Mouse (Mus musculus) forelimb bud, embryonic 11.5 days (tissue): Measurements from ENCODE around the gene Gpr6.

Source experiments
- DNase-seq: peaks from one replicate; pipeline ENCODE4 v3.0.0-alpha.2; 2012; ENCODE audit warnings: low read depth, low spot score

Gpr6 gene

DNA sequence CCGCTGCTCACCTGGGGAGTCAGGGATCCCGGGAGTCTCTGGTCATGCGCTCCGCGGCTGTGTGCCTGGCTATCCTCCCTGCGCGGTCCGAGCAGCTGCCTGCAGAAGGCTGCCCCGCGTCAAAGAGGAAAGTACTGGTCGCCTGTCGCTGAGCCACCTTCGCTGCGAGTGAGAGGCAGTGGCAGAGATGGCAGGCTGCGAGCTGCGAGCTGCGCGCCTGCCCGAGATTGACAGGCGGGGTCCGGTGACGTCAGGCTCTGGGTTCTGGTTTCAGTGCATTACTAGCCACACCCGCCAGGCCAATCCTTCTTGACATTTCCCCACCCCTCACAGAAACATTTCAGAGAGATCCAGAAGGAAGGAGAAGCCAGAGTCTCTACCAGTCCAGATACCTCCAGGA, at the start of gene Gpr6:
TSS of gene Gpr6 (minus strand) at position 170 of the 400 bp plus-strand sequence.
- DNase-seq = no peak

DNA sequence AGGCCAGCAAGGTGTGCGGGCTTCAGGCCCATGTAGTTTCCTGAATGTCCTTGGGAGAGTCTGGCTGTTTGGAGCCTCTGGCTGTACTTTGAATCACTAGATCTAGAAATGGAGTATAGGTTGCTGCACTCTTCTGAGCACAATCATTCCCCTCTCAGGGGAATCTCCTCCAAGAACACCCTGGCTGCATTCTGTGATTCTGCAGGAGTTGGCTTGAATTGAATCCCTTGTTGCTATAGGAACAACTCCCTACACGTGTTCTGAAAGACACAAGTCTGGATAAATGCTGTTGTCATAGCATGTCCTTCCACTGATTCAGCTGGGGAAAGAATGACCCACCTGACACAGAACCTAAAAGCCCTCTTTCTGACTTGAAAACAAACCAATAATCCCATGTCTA, 28.0 kb upstream of the Gpr6 start:
- DNase-seq = no peak

DNA sequence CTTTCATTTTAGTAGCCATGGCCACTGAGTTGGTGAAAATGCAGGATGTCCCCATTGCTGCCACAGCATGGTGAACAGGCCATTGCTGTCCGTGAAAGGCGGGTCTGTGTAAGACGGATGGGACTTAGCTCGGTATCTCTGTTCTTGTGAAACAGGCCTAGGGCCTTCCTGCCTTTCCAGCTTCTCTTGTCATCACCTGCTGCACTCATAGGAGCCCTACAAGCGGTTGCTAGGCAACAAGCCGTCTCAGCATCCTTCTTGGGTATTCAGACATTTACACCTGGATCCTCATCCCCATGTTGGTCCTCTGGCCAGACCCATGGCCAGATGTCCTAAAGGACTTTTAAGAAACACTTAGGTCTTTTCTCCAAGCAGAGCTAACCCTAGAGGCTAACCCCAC, 26.1 kb upstream of the Gpr6 start:
- no peak for DNase-seq

DNA sequence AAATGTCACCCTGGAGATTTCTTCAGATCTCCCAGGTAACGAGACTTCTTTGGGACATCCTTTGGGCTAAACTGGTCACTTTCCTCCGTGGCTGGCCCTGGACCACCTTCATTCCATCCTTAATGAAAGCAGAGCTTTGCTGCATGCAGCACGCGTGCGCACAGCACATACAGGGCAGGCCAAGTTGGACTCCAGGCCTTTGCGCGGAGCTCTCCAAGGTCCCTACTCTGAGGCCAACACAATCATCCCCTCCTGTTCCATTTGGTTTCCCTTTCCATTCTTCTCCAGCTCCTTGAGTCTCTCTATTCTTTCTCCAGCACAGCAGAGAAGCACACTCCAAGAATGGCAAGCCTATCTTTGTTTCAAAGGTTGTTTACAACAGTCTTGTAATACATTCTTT, 16.8 kb upstream of the Gpr6 start:
- peak; percentile 18 for DNase-seq

DNA sequence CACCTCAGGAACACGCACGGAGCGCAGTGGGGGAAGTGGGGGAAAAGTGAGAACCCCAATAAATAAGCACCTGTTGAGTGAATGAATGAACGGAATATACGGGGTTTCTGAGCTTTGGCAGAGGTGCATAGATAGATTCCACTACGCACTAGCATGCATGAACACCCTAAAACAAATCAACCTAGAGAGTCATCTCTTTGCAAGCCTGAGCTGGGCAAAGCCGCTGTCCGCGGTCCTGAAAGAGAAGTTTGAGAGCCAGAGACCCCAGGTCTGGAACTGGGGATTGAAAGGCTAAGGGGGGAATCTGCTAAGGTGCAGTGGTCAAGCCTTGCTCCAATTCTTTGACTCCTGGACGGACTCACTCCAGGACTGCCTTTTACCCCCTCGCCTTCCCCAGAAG, 389 bp downstream of the Gpr6 start:
- peak; percentile 85 for DNase-seq

DNA sequence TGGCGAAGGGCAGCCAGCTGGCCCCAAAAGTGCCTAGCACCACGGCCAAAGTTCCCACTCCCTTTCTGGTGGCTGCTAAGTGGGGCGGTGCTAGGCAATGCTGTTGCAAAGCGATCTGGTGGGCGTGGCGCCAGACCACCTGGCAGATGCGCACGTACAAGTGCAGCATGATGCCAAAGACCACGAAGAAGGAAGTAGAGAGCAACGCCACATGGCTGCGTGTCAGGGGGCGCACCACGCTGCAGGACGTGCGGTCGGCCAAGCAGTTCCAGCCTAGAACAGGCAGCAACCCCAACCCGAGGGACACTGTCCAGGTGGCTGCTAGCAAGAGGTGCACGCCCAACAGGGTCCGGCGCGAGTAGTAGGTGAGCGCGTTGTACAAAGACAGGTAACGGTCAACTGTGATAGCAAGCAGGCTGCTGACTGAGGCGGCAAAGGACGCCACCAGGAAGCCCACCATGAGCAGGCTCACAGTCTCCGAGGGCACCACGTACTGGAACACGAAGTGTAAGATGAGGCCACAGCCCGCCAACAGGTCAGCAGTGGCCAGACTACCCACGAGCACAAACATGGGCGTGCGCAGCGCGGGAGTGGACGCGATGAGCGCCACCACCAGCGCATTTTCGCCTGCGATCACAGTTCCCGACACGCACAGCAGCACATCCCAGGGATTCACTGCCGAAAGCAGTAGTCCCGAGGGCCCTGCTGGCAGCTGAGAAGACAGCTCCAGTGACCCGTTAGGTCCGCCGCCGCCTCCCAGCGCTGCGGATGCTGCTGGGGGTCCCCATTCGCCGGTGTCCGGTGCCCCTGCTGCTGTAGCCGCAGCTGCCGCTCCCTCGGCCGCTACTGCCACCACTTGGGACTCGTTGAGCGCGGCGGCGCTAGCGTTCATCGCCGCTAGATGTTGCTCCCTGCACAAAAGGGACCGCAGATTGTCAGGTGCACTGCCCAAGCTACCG, 1.1 kb downstream of the Gpr6 start:
- DNase-seq = no peak

DNA sequence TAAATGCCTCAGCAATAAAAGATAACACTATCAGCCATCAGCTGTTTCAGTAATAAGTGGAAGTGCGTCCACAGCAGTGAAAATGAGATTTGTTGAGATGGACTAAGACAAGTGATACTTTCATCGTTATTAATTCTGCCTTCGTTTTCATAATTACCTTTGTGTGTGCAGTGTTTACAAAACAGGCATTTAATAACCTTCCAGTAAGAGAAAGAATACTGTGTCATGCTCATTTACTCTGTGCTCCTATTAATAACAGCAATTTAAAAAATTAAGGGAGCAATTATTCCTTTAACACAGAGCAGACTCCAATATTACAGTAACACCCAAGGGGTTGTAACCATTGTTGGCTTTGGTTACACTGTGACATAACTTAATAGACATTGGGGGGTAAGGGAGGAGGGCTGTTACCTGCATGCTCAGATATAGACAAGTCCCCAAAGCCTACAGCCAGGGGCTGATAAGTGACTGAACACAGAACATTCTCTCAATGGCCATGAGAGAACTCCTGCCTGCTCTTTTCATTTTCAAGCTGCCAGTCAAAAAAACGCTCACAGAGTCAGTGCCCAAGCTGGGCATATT, 11.7 kb downstream of the Gpr6 start:
- DNase-seq = no peak

DNA sequence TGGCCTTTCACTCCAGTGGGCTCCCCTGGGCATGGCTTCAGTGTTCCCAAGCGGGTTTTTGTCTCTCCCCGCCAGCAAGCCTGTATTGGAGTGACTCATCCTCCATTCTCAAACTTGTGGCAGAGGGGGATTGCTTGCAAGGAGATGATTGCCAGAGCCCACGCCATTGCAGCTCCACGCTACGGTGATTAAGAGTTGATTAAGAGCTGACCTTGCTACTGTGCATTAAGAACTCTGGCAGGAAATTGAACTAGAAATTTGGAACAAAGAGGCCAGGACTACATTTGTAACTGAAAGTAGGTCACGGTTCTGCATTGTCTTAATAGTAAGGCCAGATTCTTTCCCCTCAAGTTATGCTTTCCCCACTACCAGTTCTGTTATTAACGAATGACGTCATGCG, 16.5 kb downstream of the Gpr6 start:
- no peak for DNase-seq

DNA sequence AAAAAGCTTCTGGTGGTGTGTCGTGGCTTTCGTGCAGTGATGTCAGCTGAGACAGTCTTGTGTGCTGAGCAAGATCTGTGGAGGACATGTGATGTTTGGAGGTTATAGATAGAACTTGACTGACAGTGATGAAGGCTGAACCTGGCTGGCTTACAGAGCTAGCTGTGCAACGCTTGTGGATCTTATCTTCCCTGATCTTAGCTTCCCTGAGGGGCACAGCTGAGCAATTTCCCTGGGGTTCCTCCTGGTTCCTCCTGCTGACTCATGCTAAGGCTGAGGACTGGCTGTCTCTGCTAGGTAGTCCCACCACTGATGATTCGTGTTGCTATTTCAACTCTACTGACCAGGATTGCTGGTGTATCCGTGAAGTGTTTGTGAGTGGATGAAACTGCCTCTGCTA, 18.1 kb downstream of the Gpr6 start:
- no peak for DNase-seq

DNA sequence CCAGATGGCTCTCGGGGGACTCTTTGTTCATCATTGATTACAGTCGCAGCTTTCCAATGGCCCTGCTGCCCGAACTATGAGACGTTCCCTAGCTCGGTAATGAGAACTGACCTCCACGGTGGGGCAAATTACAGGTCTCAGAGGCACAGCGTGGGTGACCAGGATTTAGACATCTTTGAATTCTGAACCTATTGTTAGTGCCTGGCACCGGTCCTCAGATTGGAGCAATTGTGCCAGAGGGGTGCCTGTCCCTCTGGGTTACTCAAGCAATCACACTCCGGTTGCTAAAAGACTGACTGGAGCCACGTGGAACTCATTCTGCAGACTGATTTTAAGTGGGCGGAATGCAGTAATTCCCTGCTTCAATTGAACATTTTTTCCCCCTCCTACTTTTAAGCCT, 29.8 kb downstream of the Gpr6 start:
- no peak for DNase-seq

DNA sequence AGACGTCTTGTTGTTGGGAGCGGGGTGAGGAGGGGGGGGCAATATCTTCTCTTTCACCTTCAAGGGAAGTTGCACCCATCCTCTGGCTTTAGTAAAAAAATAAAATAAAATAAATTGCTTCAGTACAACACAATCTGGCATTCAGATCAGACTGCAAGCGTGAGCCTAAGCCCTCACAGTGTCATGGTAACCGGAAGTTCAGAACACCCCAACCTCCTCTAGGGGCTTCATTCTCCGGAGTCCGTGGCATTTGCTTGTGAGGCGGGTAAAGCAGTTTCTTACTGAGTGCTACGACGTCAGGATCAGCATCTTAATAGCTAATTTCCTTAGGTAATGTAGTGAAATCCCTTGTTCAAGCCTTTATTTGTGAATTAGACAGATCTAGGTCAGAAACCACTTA, 30.6 kb downstream of the Gpr6 start:
- no peak for DNase-seq

DNA sequence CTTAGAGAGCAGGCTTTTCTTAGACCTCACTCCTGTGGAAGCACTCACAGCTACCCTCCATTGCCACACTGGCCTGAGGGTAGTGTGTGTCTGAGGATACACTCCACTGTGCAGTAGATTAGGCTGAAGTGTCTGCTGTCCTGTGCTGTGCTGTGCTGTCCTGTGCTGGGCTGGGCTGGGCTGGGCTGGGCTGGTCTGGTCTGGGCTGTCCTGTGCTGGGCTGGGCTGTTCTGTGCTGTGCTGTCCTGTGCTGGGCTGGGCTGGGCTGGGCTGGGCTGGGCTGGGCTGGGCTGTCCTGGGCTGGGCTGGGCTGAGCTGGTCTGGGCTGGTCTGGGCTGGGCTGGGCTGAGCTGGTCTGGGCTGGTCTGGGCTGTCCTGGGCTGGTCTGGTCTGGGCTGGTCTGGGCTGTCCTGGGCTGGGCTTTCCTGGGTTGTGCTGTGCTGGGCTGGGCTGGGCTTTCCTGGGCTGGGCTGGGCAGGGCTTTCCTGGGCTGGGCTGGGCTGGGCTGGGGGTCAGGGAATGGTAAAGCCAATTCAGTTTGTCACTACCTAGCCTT, 31.5 kb downstream of the Gpr6 start:
- no peak for DNase-seq

DNA sequence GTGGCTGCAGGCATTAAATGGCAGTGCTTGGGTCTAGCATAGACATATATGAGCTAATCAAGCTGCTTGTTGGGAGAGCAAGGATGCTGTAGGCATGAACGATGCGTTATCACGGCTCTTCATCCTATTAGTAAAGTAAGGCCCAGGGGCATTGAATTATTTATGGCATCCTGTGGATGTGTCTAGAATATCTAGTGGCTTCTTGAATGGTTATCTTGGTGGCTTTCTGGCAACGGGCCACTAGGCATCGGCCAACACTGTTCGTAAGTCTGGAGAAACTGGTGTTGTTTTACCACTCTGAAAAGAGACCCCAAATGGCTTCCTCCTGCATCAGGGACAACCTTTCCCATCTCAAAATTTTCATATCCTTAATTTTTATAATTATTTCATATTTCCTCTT, 33.6 kb downstream of the Gpr6 start:
- no peak for DNase-seq

DNA sequence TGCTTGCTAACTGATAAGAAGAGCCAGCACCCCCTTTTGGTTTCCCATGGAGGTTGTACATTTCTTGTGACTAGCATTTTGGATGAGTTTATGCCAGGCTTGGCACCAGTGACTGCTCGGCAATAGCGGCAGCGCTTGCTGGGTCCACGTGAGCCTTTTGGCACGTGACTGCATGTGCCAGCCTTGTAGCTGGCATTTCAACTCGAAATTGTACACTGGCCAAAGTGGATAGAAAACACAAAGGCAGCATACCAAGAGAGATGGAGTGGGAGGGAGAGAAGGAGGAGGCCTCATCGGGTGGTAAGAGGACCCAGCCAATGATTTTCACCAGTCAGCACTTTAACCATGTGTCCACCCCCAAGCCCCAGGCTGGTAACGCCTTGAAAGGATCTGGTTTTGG, 34.4 kb downstream of the Gpr6 start:
- DNase-seq = no peak

DNA sequence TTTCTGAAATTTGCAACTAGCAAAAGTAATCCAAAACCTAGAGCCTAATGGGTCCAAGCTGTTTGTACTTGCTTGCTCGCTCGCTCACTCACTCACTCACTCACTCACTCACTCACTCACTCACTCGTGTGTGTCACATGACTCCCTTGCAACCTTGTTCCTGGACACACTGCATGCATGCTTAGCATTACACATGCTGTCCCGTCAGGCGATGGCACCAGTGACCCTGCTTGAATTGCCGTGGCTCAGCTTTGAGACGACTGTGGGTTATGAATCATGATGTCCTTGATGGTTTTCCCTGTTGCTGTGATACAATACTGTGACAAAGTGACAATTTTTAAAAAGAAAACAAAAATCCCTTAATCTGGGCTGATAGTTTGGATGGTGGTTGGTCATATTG, 39.3 kb downstream of the Gpr6 start:
- no peak for DNase-seq

DNA sequence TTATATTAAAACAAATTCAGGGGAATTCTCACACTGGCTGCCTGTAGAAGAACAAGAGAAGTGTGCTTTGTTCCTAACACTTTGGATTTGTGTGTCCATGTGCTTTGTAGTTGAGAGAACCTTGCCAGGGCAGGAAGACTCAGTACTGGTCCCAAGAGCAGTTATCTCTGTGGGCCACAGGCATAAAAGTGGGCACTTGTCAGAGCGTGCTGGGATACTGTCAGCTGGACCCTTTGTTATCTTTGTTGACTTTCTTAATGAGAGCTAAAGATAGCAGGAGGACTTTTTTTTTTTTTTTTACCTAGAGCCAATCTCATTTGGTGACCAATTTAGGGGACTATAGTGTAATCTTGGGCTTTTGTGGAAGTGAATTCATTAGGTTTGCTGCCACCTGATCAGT, 47.2 kb downstream of the Gpr6 start:
- no peak for DNase-seq

DNA sequence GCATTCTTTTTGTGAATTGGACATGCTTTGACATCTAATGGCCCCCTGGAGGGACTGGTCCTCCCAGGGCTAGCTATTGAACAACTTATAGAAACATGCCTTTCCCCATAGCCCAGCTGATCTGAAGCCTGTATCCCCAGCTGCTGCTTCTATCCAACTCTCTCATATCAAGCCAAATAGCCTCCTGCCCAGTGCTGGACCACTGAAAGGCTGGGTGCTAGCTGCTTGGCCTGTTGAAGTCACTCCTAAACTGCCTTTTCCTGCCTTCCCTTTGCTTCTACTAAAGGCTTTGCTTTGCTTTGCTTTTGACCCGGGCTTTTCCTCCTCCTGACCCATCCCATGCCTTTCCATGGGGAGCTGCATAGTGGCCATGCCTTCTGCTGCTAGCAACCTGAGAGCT, 47.7 kb downstream of the Gpr6 start:
- DNase-seq = no peak

DNA sequence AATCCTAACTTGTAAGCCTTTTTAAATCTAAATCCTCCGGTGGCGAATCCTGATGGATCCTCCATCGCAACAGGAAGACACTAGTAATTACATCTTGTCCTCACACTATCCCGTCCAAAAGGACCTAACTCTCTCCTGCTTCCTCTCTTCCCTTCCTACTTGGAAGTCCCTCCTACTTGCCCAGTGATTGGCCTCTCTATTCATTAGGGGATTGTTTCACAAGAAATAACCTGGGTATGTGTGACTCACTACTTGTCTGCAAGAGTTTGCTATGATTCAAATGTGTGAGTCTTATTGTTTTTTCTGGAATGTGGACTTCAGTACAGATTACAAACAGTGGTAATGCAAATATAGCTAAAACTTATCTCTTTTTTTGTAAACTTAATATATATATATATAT, 49.9 kb downstream of the Gpr6 start:
- no peak for DNase-seq
